Mouse (Mus musculus): ENCODE results near the gene Psmb3.
"Not testable (repeated sequence)": the region's sequence is repeated elsewhere in the genome, so short reads cannot be mapped to it uniquely, and the experiment has no call there.

The Psmb3 gene

DNA sequence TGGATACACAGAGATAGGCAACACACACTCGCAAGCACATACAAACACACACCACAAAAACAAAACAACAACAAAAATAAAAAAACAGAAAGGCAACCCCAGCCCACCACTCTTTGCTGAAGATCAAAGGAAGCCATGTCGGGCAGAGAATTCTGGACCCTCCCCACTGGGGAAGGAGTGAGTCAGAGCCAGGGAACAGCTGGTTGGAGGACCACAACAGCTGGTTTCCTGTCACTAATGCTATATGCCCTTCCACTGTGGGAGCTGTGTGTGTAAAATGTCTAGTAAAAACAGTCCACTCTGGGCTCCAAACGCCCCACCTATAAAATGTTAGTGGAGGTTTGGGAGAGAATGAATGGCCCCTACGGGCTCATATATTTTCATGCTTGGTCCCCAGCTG is 18.1 kb downstream of the Psmb3 start:
- no peak for DNase-seq

DNA sequence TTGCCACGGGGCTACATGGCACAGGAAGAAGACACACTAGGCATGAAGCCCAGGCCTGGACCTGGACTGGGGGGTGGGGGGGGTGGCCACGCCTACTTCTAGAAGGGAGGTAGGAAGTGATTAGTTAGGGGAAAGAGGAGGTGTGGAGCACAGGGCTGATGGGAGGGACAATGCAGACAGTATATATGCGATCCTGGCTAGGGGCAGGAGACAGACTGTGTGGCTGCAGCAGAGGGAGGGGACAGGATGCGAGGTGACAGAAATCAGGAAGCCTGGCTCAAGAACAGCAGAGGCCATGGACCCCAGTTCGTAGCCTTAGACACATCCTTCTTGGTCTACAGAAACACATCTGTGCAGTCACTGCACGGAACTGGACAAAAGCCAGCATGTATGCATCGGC is 20.5 kb downstream of the Psmb3 start:
- DNase-seq = no peak

DNA sequence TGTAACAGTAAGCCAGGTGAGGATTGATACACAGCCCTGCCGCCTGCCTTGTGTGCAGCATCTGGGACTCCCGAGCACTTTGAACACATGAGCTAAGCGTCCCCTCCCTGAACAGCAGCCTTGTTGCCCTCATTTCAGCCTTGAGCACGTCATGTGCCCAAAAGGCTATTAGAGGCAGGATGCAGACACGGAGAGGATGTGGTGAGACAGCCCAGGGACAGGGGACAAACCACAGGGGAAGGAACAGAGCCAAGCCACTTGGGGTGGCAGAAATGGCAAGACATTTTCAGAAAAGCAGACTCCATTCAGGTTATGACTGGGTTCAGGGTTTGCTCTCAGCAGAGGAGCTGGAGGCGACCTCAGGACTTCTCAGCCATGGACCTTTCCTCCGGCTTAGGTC is 25.1 kb downstream of the Psmb3 start:
- DNase-seq = no peak

DNA sequence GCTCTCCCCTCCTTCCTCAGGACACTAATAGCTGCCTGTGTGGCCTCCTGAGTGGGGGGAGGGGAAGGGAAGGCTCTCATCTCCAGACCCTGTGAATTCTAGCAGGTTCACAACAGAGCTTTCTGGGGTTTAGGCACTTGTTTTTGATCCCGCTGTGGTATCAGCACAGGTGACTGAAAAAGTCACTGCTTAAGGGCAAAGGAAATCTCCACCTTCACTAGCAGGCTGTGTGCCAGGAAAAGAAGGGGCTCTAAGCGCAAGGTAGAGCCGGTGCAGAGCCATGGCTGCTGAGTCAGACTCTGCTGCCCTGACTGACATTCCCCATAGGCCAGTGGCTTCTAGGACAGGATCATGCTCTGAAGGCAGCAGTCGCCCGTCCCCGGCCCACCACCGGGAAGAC is 25.5 kb downstream of the Psmb3 start:
- DNase-seq = no peak

DNA sequence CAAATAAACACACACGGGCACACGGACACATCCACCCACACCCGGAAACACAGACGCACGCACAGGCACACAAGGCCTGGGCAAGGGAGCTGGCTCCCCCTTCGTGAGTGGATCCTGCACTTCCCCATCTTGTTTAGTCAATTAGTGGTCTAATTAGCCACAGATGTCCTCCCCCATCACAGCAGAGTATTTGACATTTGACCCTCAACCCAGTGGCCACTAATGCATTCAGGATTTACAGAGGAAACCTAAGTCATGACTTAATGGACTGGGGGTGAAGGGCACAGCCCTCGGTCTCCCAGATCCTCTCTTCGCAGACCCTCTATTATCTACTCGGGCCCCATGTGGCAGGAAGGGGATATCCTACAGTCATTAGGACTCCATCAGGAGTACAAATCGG is 30.5 kb downstream of the Psmb3 start:
- no peak for DNase-seq

DNA sequence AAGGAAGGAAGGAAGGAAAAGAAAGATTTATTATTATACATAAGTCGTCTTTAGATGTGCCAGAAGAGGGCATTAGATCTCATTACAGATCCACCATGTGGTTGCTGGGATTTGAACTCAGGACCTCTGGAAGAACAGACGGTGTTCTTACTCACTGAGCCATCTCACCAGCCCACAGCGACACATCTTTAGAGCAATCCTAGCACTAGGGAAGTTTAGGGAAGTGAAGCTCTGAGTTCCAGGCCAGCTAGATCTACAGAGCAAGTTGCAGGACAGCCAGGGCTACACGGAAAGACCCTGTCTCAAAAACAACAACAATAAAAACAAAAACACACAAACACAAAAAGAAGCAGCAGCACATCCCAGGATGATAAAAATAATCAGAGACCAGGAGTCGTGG is 31.6 kb downstream of the Psmb3 start:
- DNase-seq = not testable (repeated sequence)

DNA sequence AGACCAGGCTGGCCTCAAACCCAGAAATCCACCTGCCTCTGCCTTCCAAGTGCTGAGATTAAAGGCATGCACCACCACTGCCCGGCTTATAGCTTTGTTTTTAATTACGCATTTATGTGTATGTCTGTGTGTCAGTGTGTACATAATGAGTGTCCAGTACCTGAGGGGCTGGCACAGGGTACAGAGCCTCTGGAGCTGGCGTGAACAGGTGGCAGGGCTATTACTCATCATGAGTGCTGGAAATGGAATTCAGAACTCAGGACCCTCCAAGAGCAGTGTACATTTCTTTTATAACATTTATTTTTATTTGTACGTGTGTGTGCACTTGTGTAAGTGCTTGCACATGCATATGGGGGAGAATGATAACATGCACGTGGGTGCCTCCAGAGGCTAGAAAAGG is 33.4 kb downstream of the Psmb3 start:
- no peak for DNase-seq

DNA sequence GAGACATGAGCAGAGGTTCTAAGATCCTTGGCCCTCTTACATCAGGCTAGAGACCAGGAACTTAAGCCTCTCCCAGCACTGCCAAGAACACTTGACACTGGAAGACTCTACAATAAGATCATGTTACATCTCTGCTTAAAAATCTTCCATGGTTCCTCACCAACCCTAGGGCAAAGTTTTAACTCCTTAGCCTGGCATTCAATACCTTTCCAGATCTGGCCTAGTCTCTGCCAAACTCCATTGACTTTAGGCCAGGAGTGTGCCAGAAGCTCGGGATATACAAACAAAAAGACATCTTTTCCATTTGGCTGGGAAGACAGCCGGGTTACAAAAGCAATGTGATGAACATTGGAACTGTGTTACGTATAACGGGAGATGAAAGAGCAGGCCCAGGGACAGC is 34.4 kb downstream of the Psmb3 start:
- no peak for DNase-seq

DNA sequence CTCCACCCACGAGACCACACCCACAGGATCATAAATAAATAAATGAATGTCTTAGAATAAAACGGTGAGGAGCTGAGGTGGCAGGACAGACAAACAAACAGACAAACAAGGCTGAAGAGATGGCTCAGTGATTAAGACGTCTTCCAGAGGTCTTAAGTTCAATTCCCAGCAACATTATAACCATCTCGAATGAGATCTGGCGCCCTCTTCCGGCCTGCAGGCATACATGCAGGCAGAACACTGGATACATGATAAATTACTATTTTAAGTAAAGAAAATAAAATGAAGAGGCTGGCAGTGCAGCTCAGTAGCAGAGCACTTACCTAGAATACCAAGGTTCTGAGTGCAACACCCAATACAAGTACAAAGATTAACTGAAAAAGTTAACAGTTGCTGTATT is 35.5 kb downstream of the Psmb3 start:
- DNase-seq = no peak

DNA sequence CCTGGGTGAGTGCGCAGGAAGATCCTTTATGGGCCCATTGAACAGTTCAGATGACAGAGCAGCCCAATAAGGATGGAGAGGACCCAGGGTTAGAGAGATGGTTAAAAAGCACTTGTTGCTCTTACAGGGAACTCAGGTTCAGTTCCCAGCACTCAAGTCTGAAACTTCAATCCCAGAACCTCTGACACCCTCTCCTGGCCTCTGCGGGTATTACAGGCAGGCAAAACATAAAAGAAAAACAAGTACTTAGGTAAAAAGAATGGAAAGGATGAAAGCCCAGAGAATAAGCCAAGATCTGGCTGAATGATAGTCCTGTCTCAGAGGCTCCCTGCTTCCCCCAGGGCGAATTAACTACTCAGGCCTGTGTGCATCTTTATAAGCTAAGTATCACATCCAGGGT is 36.0 kb downstream of the Psmb3 start:
- DNase-seq = no peak

DNA sequence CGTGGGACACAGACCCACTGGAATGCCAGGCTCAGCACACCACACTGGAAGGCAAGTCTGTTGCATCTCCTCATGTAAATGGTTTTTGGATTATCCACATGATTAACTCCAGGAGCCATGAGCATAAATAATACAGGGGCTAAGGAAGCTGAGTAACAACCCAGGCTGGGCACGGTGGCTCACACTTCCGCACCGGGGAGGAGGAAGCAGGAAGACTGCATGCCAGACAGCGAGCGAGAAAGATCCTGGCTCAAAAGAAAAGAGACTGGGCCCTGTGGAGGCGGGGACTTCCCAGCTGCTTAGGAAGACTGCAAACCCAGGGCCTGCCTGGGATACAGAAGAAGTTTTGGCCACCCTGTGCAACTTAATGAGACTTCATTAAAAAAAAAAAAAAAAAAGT is 37.0 kb downstream of the Psmb3 start:
- DNase-seq = no peak

DNA sequence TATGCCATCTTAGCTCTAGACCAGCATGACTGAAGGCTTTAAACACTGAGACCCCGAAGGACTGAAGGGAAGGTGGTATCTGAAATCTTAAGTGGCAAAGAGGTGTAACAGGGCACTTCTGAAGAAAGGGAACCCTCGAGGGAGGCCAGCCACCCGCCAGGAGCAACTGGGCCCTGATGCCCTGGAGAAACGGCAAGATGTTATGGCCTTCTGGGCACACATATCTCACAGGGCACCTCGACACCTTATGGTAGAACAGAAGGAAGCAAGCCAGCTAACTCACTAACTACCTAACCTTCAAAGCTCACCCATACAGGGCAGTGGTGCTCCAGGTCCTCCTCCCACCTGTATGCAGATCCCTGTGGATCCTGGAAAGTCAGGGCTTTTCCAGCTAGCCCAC is 39.0 kb downstream of the Psmb3 start:
- no peak for DNase-seq

DNA sequence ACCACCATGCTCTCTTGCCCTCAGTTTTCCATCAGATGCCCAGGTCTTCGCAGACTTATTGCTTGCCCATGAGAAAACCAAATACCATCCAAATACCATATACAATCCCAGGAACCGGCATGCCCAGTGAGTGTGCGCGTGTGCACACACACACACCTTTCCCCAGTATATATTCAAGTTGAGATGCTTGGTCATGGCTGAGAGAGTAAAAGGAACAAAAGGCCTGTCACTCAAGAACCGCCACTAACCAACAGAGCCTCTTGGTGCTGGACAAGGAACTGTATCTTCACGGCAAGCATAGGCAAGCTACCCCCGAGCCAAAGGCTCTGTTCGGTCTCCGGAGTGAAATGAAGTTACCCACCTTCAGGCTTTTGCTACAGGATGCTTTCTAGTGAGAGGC is 39.4 kb downstream of the Psmb3 start:
- no peak for DNase-seq

DNA sequence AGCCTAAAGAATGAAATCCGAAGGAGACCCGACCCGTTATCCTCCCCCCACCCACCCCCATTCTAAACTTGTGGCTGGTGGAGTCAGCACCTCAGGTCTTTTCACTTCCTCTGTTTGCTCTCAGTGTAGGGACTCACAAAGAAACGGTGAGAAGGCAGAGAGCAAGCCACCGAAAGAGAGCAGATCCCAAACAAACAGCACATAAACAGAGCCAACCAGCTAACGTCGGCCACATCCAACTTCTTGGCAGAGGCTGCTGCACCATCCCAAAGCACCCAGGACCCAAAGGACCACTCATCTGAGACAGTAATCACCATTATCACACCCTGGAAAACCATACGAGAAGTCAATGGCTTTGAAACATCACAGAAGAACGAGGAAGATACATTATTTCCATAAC is 40.2 kb downstream of the Psmb3 start:
- no peak for DNase-seq

DNA sequence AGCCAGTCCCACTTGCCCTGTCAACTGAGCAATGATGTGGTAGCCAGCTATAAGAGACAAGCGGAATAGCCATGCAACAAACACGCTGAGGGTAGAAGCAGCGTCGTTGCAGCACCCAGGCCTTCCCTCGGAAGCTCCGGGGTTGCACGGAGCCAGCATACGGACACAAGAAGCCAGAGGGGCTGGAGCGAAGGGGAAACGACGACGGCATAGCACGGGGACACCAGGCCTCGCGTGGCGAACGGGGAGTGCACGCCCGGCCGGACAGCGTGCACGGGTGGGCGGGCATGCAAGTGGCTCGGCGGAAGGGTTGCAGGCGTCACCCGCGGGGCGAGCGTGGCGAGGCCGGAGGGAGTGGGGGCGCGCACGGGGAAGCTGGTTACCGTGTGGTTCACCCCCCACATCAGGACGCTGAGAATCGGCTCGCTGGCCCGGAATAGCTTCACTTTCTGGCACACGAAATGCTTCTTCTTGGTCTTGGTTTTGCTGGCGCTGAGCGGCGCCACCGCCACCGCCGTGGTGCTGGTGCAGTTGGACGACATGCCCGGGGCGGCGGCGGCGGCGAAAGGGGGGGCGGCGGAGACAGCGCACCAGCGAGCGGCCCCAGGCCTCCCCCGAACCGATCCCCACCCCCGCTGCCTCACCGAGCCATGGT is 41.0 kb downstream of the Psmb3 start, which contains the start of gene Pip4k2b:
TSS of gene Pip4k2b (minus strand) at position 642 of the 655 bp plus-strand sequence.
- DNase-seq = peak; percentile 54

DNA sequence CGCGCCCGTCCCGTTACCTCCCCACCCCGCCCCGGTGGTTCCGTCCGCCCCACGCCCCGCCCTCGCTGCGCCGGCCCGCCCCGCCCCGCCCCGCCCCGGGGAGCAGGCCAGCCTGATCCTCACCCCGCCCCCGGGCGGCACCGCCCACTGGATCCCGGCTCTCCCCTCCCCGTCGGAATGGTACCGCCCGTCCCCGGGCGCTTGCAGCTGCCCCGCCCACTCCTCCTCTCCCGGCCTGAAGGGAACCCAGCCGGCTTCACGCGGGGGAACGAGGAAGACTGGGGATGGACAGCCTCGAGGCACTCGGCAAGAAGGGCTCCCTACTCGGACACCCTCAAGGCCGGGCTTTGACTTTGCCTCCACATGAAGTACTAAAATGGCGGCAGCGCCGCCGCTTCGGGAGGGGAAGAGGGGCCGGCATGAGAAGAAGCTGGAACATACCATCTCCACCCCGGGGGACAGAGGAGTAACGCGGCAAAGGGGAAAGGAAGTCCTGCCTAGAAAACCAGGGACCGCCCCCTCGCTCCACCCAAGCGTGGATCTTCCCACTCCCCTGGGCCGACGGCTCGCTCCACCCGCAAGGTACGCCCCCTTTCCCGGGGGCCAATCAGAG is 41.6 kb downstream of the Psmb3 start:
- DNase-seq = peak; percentile 99

DNA sequence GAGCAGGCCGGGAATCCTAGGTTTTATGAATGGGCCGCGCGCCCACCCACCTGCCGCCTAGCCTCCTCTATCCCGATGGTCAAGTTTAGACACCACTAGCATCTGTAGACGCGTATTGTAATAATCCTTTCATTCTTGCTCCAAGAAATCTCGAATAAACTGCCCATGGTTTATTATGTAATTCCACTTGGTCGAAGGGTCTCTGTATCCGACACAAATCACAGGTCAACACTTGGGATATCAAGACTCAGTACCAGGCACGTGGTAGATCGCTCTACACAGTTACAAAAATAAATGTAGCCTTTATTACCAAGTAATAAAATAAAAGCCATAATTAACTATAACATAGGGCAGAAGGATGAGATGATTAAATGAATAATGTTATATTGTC is 42.1 kb downstream of the Psmb3 start:
- DNase-seq = no peak

DNA sequence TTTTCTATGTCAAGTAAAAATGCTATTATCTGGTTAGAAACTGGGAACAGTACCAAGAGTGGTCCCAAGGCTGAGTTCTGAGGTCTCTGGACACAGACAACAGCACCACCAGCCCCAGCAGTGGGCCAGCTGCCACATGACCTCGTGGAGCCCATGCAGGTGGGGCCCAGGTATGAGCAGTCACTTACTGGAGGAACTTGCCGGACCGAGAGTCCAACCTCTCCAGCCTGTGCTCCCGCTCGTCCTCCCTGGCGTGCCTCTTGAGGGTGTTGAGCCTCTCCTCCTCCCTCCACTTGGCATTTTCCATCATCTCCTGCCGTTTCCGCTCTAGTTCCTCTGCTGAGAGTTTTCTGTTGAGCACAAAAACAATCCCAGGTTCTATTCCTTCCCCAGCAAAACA is 44.6 kb downstream of the Psmb3 start:
- DNase-seq = no peak

DNA sequence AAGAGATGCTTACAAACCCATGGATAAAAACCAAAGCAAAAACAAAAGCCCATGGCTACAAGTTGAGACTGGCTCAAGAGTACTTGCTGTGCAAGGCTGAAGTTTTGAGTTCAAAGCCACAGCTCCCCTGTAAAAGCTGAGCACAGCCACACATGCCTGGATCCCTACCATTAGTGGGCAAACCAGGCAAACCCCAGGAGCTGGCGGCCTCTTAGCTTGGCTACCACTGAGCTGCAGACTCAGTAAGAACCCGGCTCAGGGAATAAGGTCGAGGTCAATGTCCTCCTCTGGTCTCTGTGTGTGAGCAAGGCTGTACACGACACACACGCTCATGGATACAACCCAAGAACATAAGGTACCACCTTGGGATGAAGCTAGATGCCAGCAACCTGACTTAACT is 45.3 kb downstream of the Psmb3 start:
- no peak for DNase-seq

DNA sequence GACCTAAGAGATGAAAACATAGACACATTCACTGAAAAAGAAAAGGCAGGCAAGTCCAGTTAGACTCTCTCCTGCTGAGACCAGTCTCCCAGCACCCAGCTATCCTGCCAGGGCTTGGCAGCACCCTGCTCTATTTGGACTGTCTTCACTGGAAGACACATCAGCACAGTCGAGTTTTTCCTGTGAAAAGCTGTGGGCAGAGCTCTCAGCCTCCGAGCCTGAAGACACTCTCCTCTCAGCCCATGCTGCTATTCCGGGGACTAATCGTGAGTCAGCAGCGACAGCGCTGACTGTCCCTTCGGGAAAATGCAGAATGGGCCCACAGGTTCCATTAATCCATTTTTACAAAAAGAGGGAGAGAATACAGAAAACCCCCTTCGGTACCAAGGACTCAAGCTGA is 50.1 kb downstream of the Psmb3 start:
- DNase-seq = no peak

DNA sequence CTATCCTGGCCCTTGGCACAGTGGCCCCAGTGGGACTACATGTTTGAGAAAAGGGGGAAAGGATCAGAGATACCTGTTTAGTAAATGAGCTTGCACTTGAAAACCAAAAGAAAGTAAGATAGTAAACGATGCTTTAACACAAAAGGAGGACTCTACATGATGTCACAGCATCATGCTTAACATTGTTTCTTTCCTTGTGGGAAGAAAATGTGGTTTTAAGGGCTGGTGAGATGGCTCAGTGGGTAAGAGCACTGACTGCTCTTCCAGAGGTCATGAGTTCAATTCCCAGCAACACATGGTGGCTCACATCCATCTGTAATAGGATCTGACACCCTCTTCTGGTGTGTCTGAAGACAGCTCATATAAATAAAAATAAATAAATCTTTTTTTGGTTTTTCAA is 54.9 kb downstream of the Psmb3 start:
- DNase-seq = no peak

DNA sequence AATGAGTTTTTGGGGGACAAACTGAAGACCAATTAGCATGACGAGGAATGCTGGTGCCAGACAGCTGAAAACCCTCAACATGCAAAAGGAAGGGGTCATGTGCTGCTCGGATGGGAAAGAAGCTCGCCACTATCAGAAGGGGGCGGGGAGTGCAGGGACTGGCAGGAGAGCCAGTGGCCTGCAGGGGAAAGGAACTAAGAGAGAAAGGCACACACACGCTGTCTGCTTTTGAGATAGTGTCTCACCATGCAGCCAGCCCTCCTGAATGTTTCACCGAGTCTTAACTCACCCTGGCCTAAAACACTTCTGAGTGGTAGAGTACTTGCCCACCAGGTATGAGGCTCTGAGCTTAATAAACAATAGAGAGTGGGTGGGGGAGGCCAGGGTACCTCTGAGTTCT is 55.7 kb downstream of the Psmb3 start:
- DNase-seq = no peak

DNA sequence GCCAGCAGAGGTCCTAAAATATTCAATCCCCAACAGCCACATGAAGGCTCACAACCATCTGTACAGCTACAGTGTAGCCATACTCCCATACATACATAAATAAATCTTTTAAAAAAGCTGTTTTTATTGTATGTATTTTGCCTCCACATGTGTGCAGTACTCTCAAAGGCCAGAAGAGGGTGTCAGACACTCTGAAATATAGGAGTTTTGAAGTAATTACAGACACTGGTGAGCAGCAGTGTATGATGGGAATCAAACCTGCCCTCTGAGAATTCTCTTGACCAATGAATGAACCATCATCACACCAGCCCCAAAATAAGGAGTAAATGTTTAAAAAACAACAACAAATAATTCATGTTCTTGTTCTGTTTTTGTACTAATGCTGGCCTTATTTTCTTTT is 58.4 kb downstream of the Psmb3 start:
- DNase-seq = no peak

All from cerebellum, adult 9-10 months (tissue).